Mouse (Mus musculus): ENCODE results near the gene Gigyf1. TPM values are rescaled to one million over a fixed set of nuclear protein-coding genes. Genes with fewer than 3 reads are reported as not detected.
A peak's percentile ranks its signal among the peaks of the same experiment; 100 is the strongest.

The Gigyf1 gene
- polyA plus RNA-seq, 1 experiment from 2014 or later = 5.2 TPM

DNA sequence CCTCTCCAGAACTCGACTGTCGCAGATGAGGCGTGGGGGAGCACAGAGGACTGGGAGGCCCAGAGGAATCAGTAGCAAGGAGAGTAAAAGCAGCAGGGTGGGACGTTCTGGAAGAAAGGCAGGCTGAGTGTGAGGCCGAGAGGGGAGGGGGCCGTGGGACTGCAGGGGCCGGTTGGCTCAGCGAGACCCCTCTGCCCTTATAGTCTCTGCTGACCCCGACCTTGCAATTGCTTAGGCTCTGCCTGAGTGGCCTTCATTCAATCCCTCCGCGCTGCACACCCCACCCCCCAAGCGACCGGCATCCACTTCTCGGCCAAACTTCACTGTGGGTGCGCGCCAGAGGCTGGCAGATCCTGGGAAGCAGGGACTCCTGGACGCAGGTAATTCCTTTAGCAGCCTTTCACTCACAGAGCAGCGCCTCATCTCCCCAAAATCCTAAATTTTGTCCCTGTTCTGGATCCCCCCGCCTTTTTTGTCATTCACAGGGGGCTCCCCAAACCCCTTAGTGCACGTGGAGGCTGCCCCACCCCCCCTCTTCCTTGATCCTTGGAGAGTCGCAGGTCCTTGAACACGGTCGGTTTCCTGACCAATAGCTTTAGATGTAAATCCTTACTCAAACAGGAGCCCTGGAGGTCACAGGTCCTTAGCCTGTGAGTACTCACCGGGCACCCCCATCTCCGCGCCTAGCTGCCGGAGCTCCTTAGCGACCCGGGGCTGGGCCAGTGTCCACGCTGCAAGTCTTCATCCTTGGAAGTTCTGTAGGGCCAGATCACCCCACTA is 33.1 kb upstream of the Gigyf1 start:
- no peak for TF ChIP-seq EP300 (optimal IDR thresholded peaks at IDR 0.05)
- TF ChIP-seq CTCF (IDR thresholded peaks at IDR 0.05; ENCODE audit: low read depth) = no peak
- H3K36me3 ChIP-seq (ENCODE audit: control insufficient read depth, insufficient read depth, low read length) = no peaks in the 10 kb centered on the region
- DNase-seq (ENCODE audit: low spot score) = no peak
- no peak overlapping the region for H3K27ac ChIP-seq (replicated peaks)
- no peaks in the 10 kb centered on the region for H3K4me1 ChIP-seq (replicated peaks; ENCODE audit: control insufficient read depth, insufficient read depth)
- no peak for ATAC-seq (ENCODE audit: low FRiP score, low TSS enrichment)
- H3K9ac ChIP-seq (ENCODE audit: low read length) = peak overlapping the region; percentile 45; the same call in 1 of the 2 replicates
- H3K27me3 ChIP-seq (ENCODE audit: control insufficient read depth, insufficient read depth, low read length) = 0 out of 2 replicates have a peak, but pooled peaks cover 2% of the 10 kb centered on the region
- peak overlapping the region; percentile 38 for H3K4me2 ChIP-seq (replicated peaks; ENCODE audit: low read depth)
- no peak overlapping the region for H3K4me3 ChIP-seq (ENCODE audit: low read depth, low read length)
- WGBS = 15% methylated on average over 30 of the region's 30 CpGs
- no peaks in the 10 kb centered on the region for H3K9me3 ChIP-seq (ENCODE audit: control insufficient read depth, low read length)

GRCm38 (mm10) chr5:137485851-137486155 is 32.5 kb upstream of the Gigyf1 start:
- no peak for TF ChIP-seq EP300 (optimal IDR thresholded peaks at IDR 0.05)
- no peak for TF ChIP-seq CTCF (IDR thresholded peaks at IDR 0.05; ENCODE audit: low read depth)
- DNase-seq (ENCODE audit: low spot score) (no peak), ATAC-seq (ENCODE audit: low FRiP score, low TSS enrichment) (no peak)
- Histone ChIP-seq H3K9me3 (ENCODE audit: control insufficient read depth, low read length) (no peaks in the 10 kb centered on the region), H3K4me2 (replicated peaks; ENCODE audit: low read depth) (peak overlapping the region; percentile 38), H3K9ac (ENCODE audit: low read length) (peak overlapping the region; percentile 45; the same call in 1 of the 2 replicates), H3K36me3 (ENCODE audit: control insufficient read depth, insufficient read depth, low read length) (no peaks in the 10 kb centered on the region), H3K4me1 (replicated peaks; ENCODE audit: control insufficient read depth, insufficient read depth) (no peaks in the 10 kb centered on the region), H3K27ac (replicated peaks) (no peak overlapping the region), H3K27me3 (ENCODE audit: control insufficient read depth, insufficient read depth, low read length) (0 out of 2 replicates have a peak, but pooled peaks cover 2% of the 10 kb centered on the region), H3K4me3 (ENCODE audit: low read depth, low read length) (no peak overlapping the region)
- 3% methylated on average over 17 of the region's 17 CpGs for WGBS

DNA sequence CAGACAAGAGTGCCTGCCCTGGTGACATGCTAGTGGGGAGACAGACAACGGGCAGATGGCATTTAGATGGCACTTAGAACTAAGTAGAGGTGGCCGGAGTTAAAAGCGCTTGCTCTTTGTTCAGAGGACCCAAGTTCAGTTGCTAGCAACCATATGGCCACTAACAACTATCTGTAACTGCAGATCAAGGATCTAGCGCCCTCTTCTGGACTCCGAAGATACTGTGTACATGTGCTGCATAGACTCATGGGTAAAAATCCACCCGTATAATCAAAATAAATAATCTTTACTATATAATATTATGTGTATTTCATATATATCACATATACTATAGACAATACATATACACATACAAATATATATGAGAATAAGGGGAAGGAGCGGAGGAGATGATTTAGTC is 30.7 kb upstream of the Gigyf1 start:
- 84% methylated on average over 7 of the region's 7 CpGs for WGBS
- TF ChIP-seq CTCF (IDR thresholded peaks at IDR 0.05; ENCODE audit: low read depth) = peak; percentile 44
- TF ChIP-seq EP300 (optimal IDR thresholded peaks at IDR 0.05) = no peak
- no peak for DNase-seq (ENCODE audit: low spot score)
- Histone ChIP-seq H3K27ac (replicated peaks) (no peak overlapping the region), H3K4me2 (replicated peaks; ENCODE audit: low read depth) (no peak overlapping the region), H3K36me3 (ENCODE audit: control insufficient read depth, insufficient read depth, low read length) (no peaks in the 10 kb centered on the region), H3K9me3 (ENCODE audit: control insufficient read depth, low read length) (no peaks in the 10 kb centered on the region), H3K27me3 (ENCODE audit: control insufficient read depth, insufficient read depth, low read length) (0 out of 2 replicates have a peak, but pooled peaks cover 2% of the 10 kb centered on the region), H3K4me1 (replicated peaks; ENCODE audit: control insufficient read depth, insufficient read depth) (no peaks in the 10 kb centered on the region), H3K9ac (ENCODE audit: low read length) (no peak overlapping the region), H3K4me3 (ENCODE audit: low read depth, low read length) (no peak overlapping the region)
- ATAC-seq (ENCODE audit: low FRiP score, low TSS enrichment) = no peak

DNA sequence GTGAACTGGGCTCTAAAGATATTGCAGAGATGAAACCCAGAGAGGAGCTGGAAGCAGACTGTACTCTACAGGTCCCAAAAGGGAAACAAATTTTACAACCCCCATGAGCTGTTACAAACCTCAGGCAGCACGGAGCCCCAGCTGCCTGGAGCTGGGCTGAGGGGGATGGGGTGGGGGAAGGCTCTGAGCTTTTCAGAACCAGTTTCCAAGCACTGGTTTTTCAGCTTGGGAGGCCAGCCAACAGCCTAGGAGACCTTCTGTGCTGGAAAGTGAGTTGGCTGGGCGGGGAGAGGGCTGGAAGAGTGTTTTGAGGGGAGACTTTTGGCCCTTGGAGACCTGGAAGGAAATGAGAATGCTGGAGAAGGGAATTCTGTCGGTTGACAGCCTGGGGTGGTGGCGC is 26.8 kb upstream of the Gigyf1 start:
- no peak for TF ChIP-seq EP300 (optimal IDR thresholded peaks at IDR 0.05)
- TF ChIP-seq CTCF (IDR thresholded peaks at IDR 0.05; ENCODE audit: low read depth) = no peak
- H3K27ac ChIP-seq (replicated peaks) = no peak overlapping the region
- H3K9ac ChIP-seq (ENCODE audit: low read length) = no peak overlapping the region
- no peaks in the 10 kb centered on the region for H3K36me3 ChIP-seq (ENCODE audit: control insufficient read depth, insufficient read depth, low read length)
- DNase-seq (ENCODE audit: low spot score) (no peak), ATAC-seq (ENCODE audit: low FRiP score, low TSS enrichment) (no peak)
- H3K4me1 ChIP-seq (replicated peaks; ENCODE audit: control insufficient read depth, insufficient read depth) = no peaks in the 10 kb centered on the region
- no peaks in the 10 kb centered on the region for H3K27me3 ChIP-seq (ENCODE audit: control insufficient read depth, insufficient read depth, low read length)
- H3K4me2 ChIP-seq (replicated peaks; ENCODE audit: low read depth) = no peak overlapping the region
- WGBS = 41% methylated on average over 4 of the region's 4 CpGs
- H3K4me3 ChIP-seq (ENCODE audit: low read depth, low read length) = no peak overlapping the region
- no peaks in the 10 kb centered on the region for H3K9me3 ChIP-seq (ENCODE audit: control insufficient read depth, low read length)

- no peaks in the 10 kb centered on the region for H3K36me3 ChIP-seq (ENCODE audit: control insufficient read depth, insufficient read depth, low read length)
- H3K27me3 ChIP-seq (ENCODE audit: control insufficient read depth, insufficient read depth, low read length) = no peaks in the 10 kb centered on the region
- H3K9ac ChIP-seq (ENCODE audit: low read length) = no peak overlapping the region
- H3K4me3 ChIP-seq (ENCODE audit: low read depth, low read length) = no peak overlapping the region
- H3K4me2 ChIP-seq (replicated peaks; ENCODE audit: low read depth) = no peak overlapping the region
- no peak for TF ChIP-seq CTCF (IDR thresholded peaks at IDR 0.05; ENCODE audit: low read depth)
- H3K9me3 ChIP-seq (ENCODE audit: control insufficient read depth, low read length) = no peaks in the 10 kb centered on the region
- DNase-seq (ENCODE audit: low spot score) (no peak), ATAC-seq (ENCODE audit: low FRiP score, low TSS enrichment) (no peak)
- H3K4me1 ChIP-seq (replicated peaks; ENCODE audit: control insufficient read depth, insufficient read depth) = no peaks in the 10 kb centered on the region
- WGBS = 55% methylated on average over 13 of the region's 13 CpGs
- H3K27ac ChIP-seq (replicated peaks) = no peak overlapping the region
Measured at GRCm38 (mm10) chr5:137493831-137494230, 24.5 kb upstream of the Gigyf1 start.

GRCm38 (mm10) chr5:137500186-137500585 is 18.2 kb upstream of the Gigyf1 start:
- no peaks in the 10 kb centered on the region for H3K36me3 ChIP-seq (ENCODE audit: control insufficient read depth, insufficient read depth, low read length)
- H3K4me3 ChIP-seq (ENCODE audit: low read depth, low read length) = no peak overlapping the region
- no peak overlapping the region for H3K4me2 ChIP-seq (replicated peaks; ENCODE audit: low read depth)
- H3K9me3 ChIP-seq (ENCODE audit: control insufficient read depth, low read length) = no peaks in the 10 kb centered on the region
- TF ChIP-seq CTCF (IDR thresholded peaks at IDR 0.05; ENCODE audit: low read depth) (no peak), EP300 (optimal IDR thresholded peaks at IDR 0.05) (no peak)
- 93% methylated on average over 7 of the region's 7 CpGs for WGBS
- ATAC-seq (ENCODE audit: low FRiP score, low TSS enrichment) = no peak
- H3K4me1 ChIP-seq (replicated peaks; ENCODE audit: control insufficient read depth, insufficient read depth) = peaks cover 6% of the 10 kb centered on the region
- no peak overlapping the region for H3K27ac ChIP-seq (replicated peaks)
- no peaks in the 10 kb centered on the region for H3K27me3 ChIP-seq (ENCODE audit: control insufficient read depth, insufficient read depth, low read length)
- no peak overlapping the region for H3K9ac ChIP-seq (ENCODE audit: low read length)
- no peak for DNase-seq (ENCODE audit: low spot score)
